In genomic region chr14:103718836-103719575, GRCm38 (mm10) we compare ENCODE assay signal across 8 mouse cellular contexts.
DNase-seq lines count a peak whose midpoint lies in the region; ATAC-seq and TF ChIP-seq lines count a peak whose summit lies in the region.

No protein-coding gene starts in this region.

- TF ChIP-seq POLR2A in limb, embryonic 14.5 days (IDR thresholded peaks at IDR 0.05; ENCODE audit: borderline replicate concordance, extremely low read depth, insufficient read depth, insufficient read length) = no peak

- H3K79me2 ChIP-seq in C2C12 (ENCODE audit: control insufficient read depth, insufficient read depth) = no peaks in the 10 kb centered on the region

- DNase-seq in brain, adult 2 months (ENCODE audit: low read depth, low spot score) = peak; percentile 95
- peak; percentile 85 for DNase-seq in heart, embryonic 10.5 days (ENCODE audit: low spot score)
- peak; percentile 93 for DNase-seq in limb, embryonic 14.5 days (ENCODE audit: low spot score)
- peak; percentile 60 to 87 for DNase-seq in spleen, postnatal 10 days (ENCODE audit: low spot score in 2 of 2)

- no peak overlapping the region for H3K4me3 ChIP-seq in C2C12 (ENCODE audit: insufficient read depth, poor library complexity, severe bottlenecking)
- peak overlapping the region; percentile 48 for H3K4me3 ChIP-seq in heart, embryonic 10.5 days
- 0 out of 2 replicates have a peak overlapping the region, but pooled peaks have one; percentile 7 for H3K4me3 ChIP-seq in kidney, embryonic 14.5 days (ENCODE audit: low read length)
- peak overlapping the region; percentile 18 for H3K4me3 ChIP-seq in limb, embryonic 14.5 days (replicated peaks; ENCODE audit: low read length)
- H3K4me3 ChIP-seq in midbrain, embryonic 16.5 days (ENCODE audit: low read depth, low read length) = peak overlapping the region; percentile 16; the same call in 1 of the 2 replicates

- peak overlapping the region; percentile 30 for H3ac ChIP-seq in C2C12 (ENCODE audit: control insufficient read depth, insufficient read length, low read depth)

- H3K36me3 ChIP-seq in C2C12 (ENCODE audit: control insufficient read depth, insufficient read depth) = no peaks in the 10 kb centered on the region
- no peaks in the 10 kb centered on the region for H3K36me3 ChIP-seq in heart, embryonic 10.5 days
- H3K36me3 ChIP-seq in kidney, embryonic 14.5 days (ENCODE audit: control insufficient read depth, insufficient read depth, low read length) = no peaks in the 10 kb centered on the region
- no peaks in the 10 kb centered on the region for H3K36me3 ChIP-seq in limb, embryonic 14.5 days (ENCODE audit: control insufficient read depth, insufficient read depth, low read length)
- no peaks in the 10 kb centered on the region for H3K36me3 ChIP-seq in midbrain, embryonic 16.5 days (ENCODE audit: control insufficient read depth, insufficient read depth, low read length)

- no peaks in the 10 kb centered on the region for H3K27me3 ChIP-seq in C2C12 (ENCODE audit: control insufficient read depth, insufficient read depth, insufficient read length)
- no peaks in the 10 kb centered on the region for H3K27me3 ChIP-seq in heart, embryonic 10.5 days (ENCODE audit: insufficient read depth, poor library complexity, severe bottlenecking)
- no peaks in the 10 kb centered on the region for H3K27me3 ChIP-seq in kidney, embryonic 14.5 days (ENCODE audit: control insufficient read depth, insufficient read depth, low read length)
- H3K27me3 ChIP-seq in limb, embryonic 14.5 days (ENCODE audit: control insufficient read depth, insufficient read depth, low read length) = no peaks in the 10 kb centered on the region
- H3K27me3 ChIP-seq in midbrain, embryonic 16.5 days (ENCODE audit: control insufficient read depth, insufficient read depth, low read depth, low read length) = no peaks in the 10 kb centered on the region

- peak overlapping the region; percentile 77 for H3K27ac ChIP-seq in heart, embryonic 10.5 days
- H3K27ac ChIP-seq in kidney, embryonic 14.5 days (ENCODE audit: low read depth, low read length) = peak overlapping the region; percentile 42; the same call in 1 of the 2 replicates
- H3K27ac ChIP-seq in limb, embryonic 14.5 days (replicated peaks; ENCODE audit: low read depth, low read length) = no peak overlapping the region
- peak overlapping the region; percentile 65 for H3K27ac ChIP-seq in midbrain, embryonic 16.5 days (ENCODE audit: low read length)

- no peaks in the 10 kb centered on the region for H3K79me3 ChIP-seq in C2C12 (ENCODE audit: low read depth)

- no peaks in the 10 kb centered on the region for H3K9me3 ChIP-seq in heart, embryonic 10.5 days
- no peaks in the 10 kb centered on the region for H3K9me3 ChIP-seq in kidney, embryonic 14.5 days (ENCODE audit: control insufficient read depth, low read length)
- no peaks in the 10 kb centered on the region for H3K9me3 ChIP-seq in limb, embryonic 14.5 days (ENCODE audit: control insufficient read depth, low read length)
- no peaks in the 10 kb centered on the region for H3K9me3 ChIP-seq in midbrain, embryonic 16.5 days (replicated peaks; ENCODE audit: control insufficient read depth, low read length, poor library complexity, severe bottlenecking)

- peak; percentile 80 for ATAC-seq in erythroblast, adult 5-6 weeks (replicated peaks; ENCODE audit: low FRiP score, poor library complexity, severe bottlenecking)
- peak; percentile 74 for ATAC-seq in kidney, embryonic 14.5 days (ENCODE audit: low FRiP score, low TSS enrichment)
- ATAC-seq in limb, embryonic 14.5 days (ENCODE audit: low FRiP score, low read depth) = peak; percentile 86
- peak; percentile 84 for ATAC-seq in midbrain, embryonic 16.5 days

- WGBS in heart, embryonic 10.5 days = 25% methylated on average over 15 of the region's 15 CpGs
- WGBS in kidney, embryonic 14.5 days = 18% methylated on average over 15 of the region's 15 CpGs
- 17% methylated on average over 15 of the region's 15 CpGs for WGBS in limb, embryonic 14.5 days
- WGBS in midbrain, embryonic 16.5 days = 5% methylated on average over 15 of the region's 15 CpGs

- peak overlapping the region; percentile 35 for H3K4me2 ChIP-seq in kidney, embryonic 14.5 days (replicated peaks; ENCODE audit: low read depth, low read length)
- peak overlapping the region; percentile 44 for H3K4me2 ChIP-seq in limb, embryonic 14.5 days (replicated peaks; ENCODE audit: low read depth, low read length, severe bottlenecking)
- H3K4me2 ChIP-seq in midbrain, embryonic 16.5 days (ENCODE audit: low read length) = peak overlapping the region; percentile 43

- TF ChIP-seq CTCF in C2C12 (IDR thresholded peaks at IDR 0.05; ENCODE audit: control insufficient read depth, insufficient read depth, insufficient read length) = peak; percentile 51

- peak overlapping the region; percentile 45; the same call in 1 of the 2 replicates for H3K9ac ChIP-seq in kidney, embryonic 14.5 days (ENCODE audit: low read depth, low read length)
- 0 out of 2 replicates have a peak overlapping the region, but pooled peaks have one; percentile 26 for H3K9ac ChIP-seq in limb, embryonic 14.5 days (ENCODE audit: low read depth, low read length, severe bottlenecking)
- peak overlapping the region; percentile 53 for H3K9ac ChIP-seq in midbrain, embryonic 16.5 days (ENCODE audit: low read depth, low read length)

- H3K4me1 ChIP-seq in heart, embryonic 10.5 days = no peaks in the 10 kb centered on the region
- H3K4me1 ChIP-seq in kidney, embryonic 14.5 days (ENCODE audit: control insufficient read depth, insufficient read depth, low read length) = peaks cover 3% of the 10 kb centered on the region; the same call in 1 of the 2 replicates
- peaks cover 3% of the 10 kb centered on the region; the same call in 1 of the 2 replicates for H3K4me1 ChIP-seq in limb, embryonic 14.5 days (ENCODE audit: control insufficient read depth, insufficient read depth, low read length)
- peaks cover 7% of the 10 kb centered on the region for H3K4me1 ChIP-seq in midbrain, embryonic 16.5 days (ENCODE audit: control insufficient read depth, insufficient read depth, low read length)

TF ChIP-seq in C2C12, 6 proteins besides CTCF, POLR2A, EP300 and RAD21:
- no peak for TF ChIP-seq MAX (IDR thresholded peaks at IDR 0.05)
- TF ChIP-seq FOSL1 (IDR thresholded peaks at IDR 0.05; ENCODE audit: insufficient read depth, low read length, poor library complexity, severe bottlenecking) = no peak
- TF ChIP-seq MYOG (IDR thresholded peaks at IDR 0.05; ENCODE audit: control insufficient read depth, extremely low read depth, insufficient read length) = no peak
- no peak for TF ChIP-seq CEBPB (IDR thresholded peaks at IDR 0.05; ENCODE audit: low read depth)
- no peak for TF ChIP-seq USF1 (IDR thresholded peaks at IDR 0.05; ENCODE audit: low read depth)
- no peak for TF ChIP-seq MYOD1 (IDR thresholded peaks at IDR 0.05; ENCODE audit: control insufficient read depth, insufficient read length, low read depth)
TF ChIP-seq in C2C12: peak in this region for 0.
